Mouse (Mus musculus): ENCODE measurements around the gene Cx3cr1. TPM values are rescaled to one million over a fixed set of nuclear protein-coding genes. Genes with fewer than 3 reads are reported as not detected.
A peak's percentile ranks its signal among the peaks of the same experiment; 100 is the strongest.

The Cx3cr1 gene
- polyA plus RNA-seq, 1 experiment from 2014 or later: 3.5 TPM

DNA sequence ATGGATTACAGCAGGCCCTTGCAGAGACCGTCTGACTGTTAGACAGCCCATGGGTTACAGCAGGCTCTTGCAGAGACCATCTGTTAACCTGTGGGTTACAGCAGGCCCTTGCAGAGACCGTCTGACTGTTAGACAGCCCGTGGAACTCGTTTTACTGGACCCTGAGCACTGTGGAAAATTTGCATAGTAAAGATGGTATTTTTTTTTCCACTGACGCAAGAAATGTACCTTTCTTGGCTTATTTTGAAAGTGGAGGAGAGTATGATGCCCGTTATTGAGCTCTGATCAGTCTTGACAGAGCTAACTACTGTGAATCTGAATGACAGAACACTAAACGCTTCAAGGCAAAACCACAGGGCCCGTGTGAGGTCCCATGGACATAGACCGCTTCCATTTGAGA lies 13.5 kb downstream of the Cx3cr1 start:
- ATAC-seq (ENCODE audit: low read depth) (no peak), DNase-seq (no peak)
- no peak overlapping the region for H3K9ac ChIP-seq
- no peaks in the 10 kb centered on the region for H3K27me3 ChIP-seq
- no peaks in the 10 kb centered on the region for H3K36me3 ChIP-seq
- H3K4me2 ChIP-seq: no peak overlapping the region
- no peak overlapping the region for H3K27ac ChIP-seq
- no peaks in the 10 kb centered on the region; the same call in 1 of the 2 replicates for H3K4me1 ChIP-seq (replicated peaks)
- WGBS (ENCODE audit: insufficient replicate concordance): 62% methylated on average over 9 of the region's 9 CpGs
- no peaks in the 10 kb centered on the region for H3K9me3 ChIP-seq (replicated peaks)
- no peak overlapping the region for H3K4me3 ChIP-seq (replicated peaks)

DNA sequence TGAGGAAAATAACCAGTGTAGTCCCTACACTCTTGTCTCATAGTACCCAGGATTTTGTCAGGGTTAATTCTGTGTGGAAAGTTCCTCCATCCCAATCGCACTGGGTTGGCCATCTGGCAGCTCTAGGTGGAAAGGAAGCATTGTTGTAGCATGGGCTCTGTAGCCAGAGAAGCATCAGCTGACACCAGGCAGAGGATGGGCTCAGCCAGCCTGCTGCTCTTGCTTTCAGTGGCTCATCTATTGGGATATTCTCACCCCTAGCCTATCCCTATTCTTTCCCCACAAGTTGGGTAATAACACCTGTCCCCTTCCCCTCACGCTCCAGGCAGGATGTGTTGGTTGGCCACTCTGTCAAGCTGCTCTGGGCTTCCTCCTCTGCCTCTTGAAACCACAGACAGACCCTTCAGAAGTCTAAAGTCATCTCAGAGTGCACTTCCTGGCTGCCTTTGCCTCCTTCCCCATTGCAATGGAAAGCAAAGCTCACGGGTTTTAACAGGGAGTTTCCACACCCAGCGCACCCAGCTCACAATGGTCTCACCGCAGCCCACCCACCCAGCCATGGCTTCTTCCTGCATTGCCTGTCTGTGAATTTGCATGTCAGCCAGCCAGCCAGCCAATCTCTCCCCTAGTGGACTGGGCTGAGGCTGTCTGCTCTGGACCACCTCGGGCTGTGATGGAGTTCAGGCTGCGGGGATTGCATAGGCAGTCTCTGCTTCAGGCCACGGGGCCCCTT lies 15.0 kb downstream of the Cx3cr1 start:
- Histone ChIP-seq H3K27ac (peak overlapping the region; percentile 53; the same call in 1 of the 2 replicates), H3K36me3 (no peaks in the 10 kb centered on the region), H3K27me3 (no peaks in the 10 kb centered on the region), H3K9me3 (replicated peaks) (no peaks in the 10 kb centered on the region), H3K4me1 (replicated peaks) (peaks cover 1% of the 10 kb centered on the region; the same call in 1 of the 2 replicates), H3K4me3 (replicated peaks) (no peak overlapping the region), H3K4me2 (no peak overlapping the region), H3K9ac (no peak overlapping the region)
- DNase-seq: no peak
- 20% methylated on average over 8 of the region's 8 CpGs for WGBS (ENCODE audit: insufficient replicate concordance)
- peak; percentile 41; the same call in 1 of the 2 replicates for ATAC-seq (ENCODE audit: low read depth)

DNA sequence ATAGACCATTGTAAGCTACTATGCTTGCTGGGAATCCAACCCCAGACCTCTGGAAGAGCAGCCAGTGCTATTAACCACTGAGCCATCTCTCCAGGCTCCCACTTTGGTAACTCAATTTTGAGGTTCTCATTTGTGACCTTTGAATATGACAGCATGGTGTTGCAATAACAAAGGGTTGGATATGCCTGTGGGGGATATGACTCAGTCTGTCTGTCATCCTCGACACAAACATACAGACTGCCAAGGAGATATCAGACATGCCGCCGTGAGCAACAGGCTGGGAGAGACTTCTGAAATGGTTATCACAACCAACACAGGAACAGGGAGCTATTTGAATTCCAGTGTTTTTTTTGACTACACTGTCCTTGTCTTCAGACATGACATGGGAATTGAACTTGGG lies 20.3 kb downstream of the Cx3cr1 start:
- H3K4me1 ChIP-seq (replicated peaks): 0 out of 2 replicates have a peak, but pooled peaks cover 7% of the 10 kb centered on the region
- no peaks in the 10 kb centered on the region for H3K27me3 ChIP-seq
- no peak for ATAC-seq (ENCODE audit: low read depth)
- no peak overlapping the region for H3K4me3 ChIP-seq (replicated peaks)
- no peak overlapping the region for H3K4me2 ChIP-seq
- H3K36me3 ChIP-seq: no peaks in the 10 kb centered on the region
- H3K9me3 ChIP-seq (replicated peaks): no peaks in the 10 kb centered on the region
- no peak for DNase-seq
- no peak overlapping the region for H3K9ac ChIP-seq
- H3K27ac ChIP-seq: no peak overlapping the region
- WGBS (ENCODE audit: insufficient replicate concordance): 10% methylated on average over 3 of the region's 3 CpGs

DNA sequence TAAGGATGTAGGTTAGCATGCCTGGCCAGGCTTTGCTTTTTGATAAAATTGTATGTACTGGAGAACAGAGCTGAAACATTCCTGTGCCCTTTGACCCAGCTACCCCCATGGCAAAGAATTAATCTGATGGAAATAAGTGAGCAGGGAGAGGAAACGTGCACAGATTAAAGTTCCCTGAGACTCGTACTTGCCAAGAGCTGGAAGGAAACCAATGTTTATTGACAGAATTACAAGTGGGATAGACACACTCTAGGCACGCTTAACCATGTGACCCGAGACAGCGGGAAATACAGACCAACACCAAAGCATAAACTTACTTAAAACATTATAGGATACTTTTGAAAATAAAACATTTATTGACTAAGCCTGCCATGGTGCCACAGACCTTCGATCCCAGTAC lies 21.2 kb downstream of the Cx3cr1 start:
- H3K4me1 ChIP-seq (replicated peaks): 0 out of 2 replicates have a peak, but pooled peaks cover 7% of the 10 kb centered on the region
- H3K4me2 ChIP-seq: no peak overlapping the region
- no peak overlapping the region for H3K4me3 ChIP-seq (replicated peaks)
- ATAC-seq (ENCODE audit: low read depth) (no peak), DNase-seq (no peak)
- no peak overlapping the region for H3K9ac ChIP-seq
- no peak overlapping the region for H3K27ac ChIP-seq
- H3K36me3 ChIP-seq: no peaks in the 10 kb centered on the region
- WGBS (ENCODE audit: insufficient replicate concordance): 64% methylated on average over 6 of the region's 6 CpGs
- no peaks in the 10 kb centered on the region for H3K27me3 ChIP-seq
- no peaks in the 10 kb centered on the region for H3K9me3 ChIP-seq (replicated peaks)

DNA sequence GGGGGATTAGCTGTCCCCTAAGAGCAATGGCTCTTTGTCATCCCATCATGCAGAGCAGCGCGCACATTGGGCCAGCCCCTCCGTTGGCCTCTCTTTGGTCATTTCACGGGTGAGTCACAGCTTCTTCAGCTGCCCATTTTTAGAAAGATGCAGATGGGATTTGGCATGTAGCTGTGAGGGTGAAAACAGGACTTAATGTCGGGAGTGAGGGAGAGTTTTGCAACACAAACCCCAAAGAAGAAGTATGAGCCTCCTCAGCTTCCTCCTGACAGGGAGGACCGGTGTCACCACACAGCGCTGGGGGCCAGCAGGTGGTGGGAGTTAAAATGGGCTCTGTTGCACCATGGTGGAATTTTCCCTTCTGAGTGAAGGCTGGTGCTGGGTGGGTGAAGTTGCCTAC lies 26.6 kb downstream of the Cx3cr1 start:
- Histone ChIP-seq H3K27ac (no peak overlapping the region), H3K27me3 (no peaks in the 10 kb centered on the region), H3K9me3 (replicated peaks) (no peaks in the 10 kb centered on the region), H3K36me3 (no peaks in the 10 kb centered on the region), H3K4me1 (replicated peaks) (0 out of 2 replicates have a peak, but pooled peaks cover 1% of the 10 kb centered on the region), H3K9ac (no peak overlapping the region), H3K4me2 (no peak overlapping the region), H3K4me3 (replicated peaks) (no peak overlapping the region)
- 32% methylated on average over 7 of the region's 7 CpGs for WGBS (ENCODE audit: insufficient replicate concordance)
- DNase-seq (no peak), ATAC-seq (ENCODE audit: low read depth) (no peak)

DNA sequence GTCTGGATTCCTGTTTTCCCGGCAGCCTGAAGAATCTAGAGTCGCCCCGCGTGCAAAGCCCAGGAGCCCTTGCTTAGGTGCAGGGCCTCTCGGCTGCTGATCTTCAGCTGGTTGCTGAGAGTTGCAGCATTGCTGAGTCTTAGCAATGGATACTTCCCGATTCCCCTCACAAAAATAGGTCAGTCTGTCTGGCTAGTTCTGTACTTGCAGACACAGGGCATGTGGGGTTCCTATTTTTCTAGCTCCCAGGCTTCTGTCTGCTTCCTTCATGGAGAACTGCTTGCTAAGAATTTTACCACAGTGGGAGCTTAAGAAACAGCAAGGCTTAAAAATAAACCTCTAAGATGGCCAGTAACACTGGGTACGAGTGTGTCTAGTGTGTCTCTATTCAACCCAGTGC lies 32.3 kb downstream of the Cx3cr1 start:
- H3K36me3 ChIP-seq: no peaks in the 10 kb centered on the region
- 0 out of 2 replicates have a peak, but pooled peaks cover 6% of the 10 kb centered on the region for H3K4me1 ChIP-seq (replicated peaks)
- H3K9ac ChIP-seq: no peak overlapping the region
- no peaks in the 10 kb centered on the region for H3K9me3 ChIP-seq (replicated peaks)
- no peaks in the 10 kb centered on the region for H3K27me3 ChIP-seq
- ATAC-seq (ENCODE audit: low read depth) (no peak), DNase-seq (no peak)
- H3K27ac ChIP-seq: no peak overlapping the region
- WGBS (ENCODE audit: insufficient replicate concordance): 60% methylated on average over 7 of the region's 7 CpGs
- no peak overlapping the region for H3K4me2 ChIP-seq
- H3K4me3 ChIP-seq (replicated peaks): no peak overlapping the region

DNA sequence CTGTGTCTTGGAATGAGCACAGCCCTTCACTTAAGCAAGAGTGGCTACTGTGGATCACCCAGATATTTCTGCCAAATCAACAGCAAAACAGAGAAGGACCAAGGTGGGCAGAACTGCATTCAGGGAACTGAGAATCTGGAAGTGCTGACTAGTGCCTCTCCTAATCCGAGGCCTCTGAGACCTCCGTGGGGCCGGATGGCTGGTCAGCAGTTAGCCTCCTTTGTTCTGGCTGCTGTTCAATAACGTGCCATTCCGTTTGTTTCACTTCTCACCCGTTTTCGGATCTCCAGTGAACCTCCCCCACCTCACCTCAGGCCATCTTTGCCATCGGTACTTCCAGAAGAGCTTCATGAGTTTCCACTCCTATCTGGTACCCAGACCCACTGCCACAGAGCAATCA lies 35.3 kb downstream of the Cx3cr1 start:
- H3K4me1 ChIP-seq (replicated peaks): peaks cover 6% of the 10 kb centered on the region; the same call in 1 of the 2 replicates
- WGBS (ENCODE audit: insufficient replicate concordance): 69% methylated on average over 8 of the region's 8 CpGs
- no peak overlapping the region for H3K4me2 ChIP-seq
- DNase-seq (no peak), ATAC-seq (ENCODE audit: low read depth) (no peak)
- H3K9ac ChIP-seq: no peak overlapping the region
- no peaks in the 10 kb centered on the region for H3K9me3 ChIP-seq (replicated peaks)
- no peak overlapping the region for H3K4me3 ChIP-seq (replicated peaks)
- H3K27me3 ChIP-seq: no peaks in the 10 kb centered on the region
- H3K36me3 ChIP-seq: no peaks in the 10 kb centered on the region
- H3K27ac ChIP-seq: no peak overlapping the region

DNA sequence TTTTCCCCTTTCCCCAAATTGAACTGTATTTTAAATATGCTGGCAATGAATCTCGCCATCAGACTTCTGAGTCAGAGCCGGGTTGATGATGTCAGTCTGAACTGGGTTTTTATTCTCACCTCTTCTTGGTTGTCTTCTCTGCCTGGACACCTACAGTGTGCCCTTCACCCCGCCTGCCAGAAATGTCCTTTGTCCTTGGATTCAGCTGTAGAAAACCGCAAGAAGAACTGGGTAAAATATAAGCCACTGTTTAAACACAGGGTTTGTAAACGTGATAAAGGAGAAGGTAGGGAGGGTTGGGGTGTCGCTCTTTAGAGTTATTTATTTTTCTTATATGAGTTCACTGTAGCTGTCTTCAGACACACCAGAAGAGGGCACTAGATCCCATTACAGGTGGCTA lies 37.0 kb downstream of the Cx3cr1 start:
- WGBS (ENCODE audit: insufficient replicate concordance): 60% methylated on average over 6 of the region's 6 CpGs
- Histone ChIP-seq H3K9me3 (replicated peaks) (no peaks in the 10 kb centered on the region), H3K4me3 (replicated peaks) (no peak overlapping the region), H3K27ac (no peak overlapping the region), H3K36me3 (no peaks in the 10 kb centered on the region), H3K27me3 (no peaks in the 10 kb centered on the region), H3K4me2 (no peak overlapping the region), H3K9ac (no peak overlapping the region), H3K4me1 (replicated peaks) (peaks cover under 1% of the 10 kb centered on the region; the same call in 1 of the 2 replicates)
- DNase-seq (no peak), ATAC-seq (ENCODE audit: low read depth) (no peak)

DNA sequence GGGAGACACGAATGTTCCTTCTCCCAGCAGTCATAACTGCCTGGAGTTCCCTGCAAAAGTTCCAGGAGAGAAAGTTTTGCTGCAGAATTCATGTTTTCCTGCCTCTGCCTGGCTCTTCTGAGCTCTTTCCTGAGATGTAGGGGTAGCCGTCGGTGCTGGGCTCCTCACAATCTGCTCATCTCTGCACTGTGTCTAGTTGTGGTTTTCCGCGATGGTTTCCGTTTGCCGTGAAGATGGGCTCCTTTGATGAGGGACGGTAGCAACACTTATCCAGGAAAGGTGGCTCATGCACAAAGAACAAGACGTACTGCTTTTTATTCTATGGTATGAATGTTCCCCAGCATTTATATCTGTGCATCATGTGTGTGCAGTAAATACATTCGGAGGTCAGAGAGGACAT lies 39.3 kb downstream of the Cx3cr1 start:
- no peak overlapping the region for H3K4me3 ChIP-seq (replicated peaks)
- no peak overlapping the region for H3K4me2 ChIP-seq
- H3K27me3 ChIP-seq: peaks cover 2% of the 10 kb centered on the region; the same call in 1 of the 2 replicates
- no peak overlapping the region for H3K9ac ChIP-seq
- no peak for DNase-seq
- no peaks in the 10 kb centered on the region for H3K9me3 ChIP-seq (replicated peaks)
- peaks cover 9% of the 10 kb centered on the region for H3K4me1 ChIP-seq (replicated peaks)
- no peaks in the 10 kb centered on the region for H3K36me3 ChIP-seq
- no peak overlapping the region for H3K27ac ChIP-seq
- WGBS (ENCODE audit: insufficient replicate concordance): 34% methylated on average over 10 of the region's 10 CpGs
- ATAC-seq (ENCODE audit: low read depth): no peak

DNA sequence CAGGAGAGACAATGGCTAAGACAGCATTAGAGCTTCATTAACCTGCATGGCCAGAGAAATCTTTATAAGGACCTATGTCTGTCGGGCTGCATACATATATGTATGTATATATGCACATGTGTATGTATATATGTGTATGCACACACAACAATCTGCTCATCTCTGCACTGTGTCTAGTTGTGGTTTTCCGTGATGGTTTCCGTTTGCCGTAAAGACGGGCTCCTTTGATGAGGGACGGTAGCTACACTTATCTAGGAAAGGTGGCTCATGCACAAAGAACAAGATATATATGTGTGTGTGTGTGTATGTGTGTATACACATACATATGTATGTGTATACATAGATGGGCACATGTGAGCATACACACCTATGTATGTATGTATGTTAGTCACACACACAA lies 39.8 kb downstream of the Cx3cr1 start:
- no peak overlapping the region for H3K4me2 ChIP-seq
- no peak overlapping the region for H3K4me3 ChIP-seq (replicated peaks)
- ATAC-seq (ENCODE audit: low read depth) (no peak), DNase-seq (no peak)
- no peaks in the 10 kb centered on the region for H3K36me3 ChIP-seq
- H3K9me3 ChIP-seq (replicated peaks): no peaks in the 10 kb centered on the region
- peaks cover 9% of the 10 kb centered on the region for H3K4me1 ChIP-seq (replicated peaks)
- no peak overlapping the region for H3K27ac ChIP-seq
- H3K27me3 ChIP-seq: peaks cover 2% of the 10 kb centered on the region; the same call in 1 of the 2 replicates
- WGBS (ENCODE audit: insufficient replicate concordance): 55% methylated on average over 6 of the region's 6 CpGs
- no peak overlapping the region for H3K9ac ChIP-seq

DNA sequence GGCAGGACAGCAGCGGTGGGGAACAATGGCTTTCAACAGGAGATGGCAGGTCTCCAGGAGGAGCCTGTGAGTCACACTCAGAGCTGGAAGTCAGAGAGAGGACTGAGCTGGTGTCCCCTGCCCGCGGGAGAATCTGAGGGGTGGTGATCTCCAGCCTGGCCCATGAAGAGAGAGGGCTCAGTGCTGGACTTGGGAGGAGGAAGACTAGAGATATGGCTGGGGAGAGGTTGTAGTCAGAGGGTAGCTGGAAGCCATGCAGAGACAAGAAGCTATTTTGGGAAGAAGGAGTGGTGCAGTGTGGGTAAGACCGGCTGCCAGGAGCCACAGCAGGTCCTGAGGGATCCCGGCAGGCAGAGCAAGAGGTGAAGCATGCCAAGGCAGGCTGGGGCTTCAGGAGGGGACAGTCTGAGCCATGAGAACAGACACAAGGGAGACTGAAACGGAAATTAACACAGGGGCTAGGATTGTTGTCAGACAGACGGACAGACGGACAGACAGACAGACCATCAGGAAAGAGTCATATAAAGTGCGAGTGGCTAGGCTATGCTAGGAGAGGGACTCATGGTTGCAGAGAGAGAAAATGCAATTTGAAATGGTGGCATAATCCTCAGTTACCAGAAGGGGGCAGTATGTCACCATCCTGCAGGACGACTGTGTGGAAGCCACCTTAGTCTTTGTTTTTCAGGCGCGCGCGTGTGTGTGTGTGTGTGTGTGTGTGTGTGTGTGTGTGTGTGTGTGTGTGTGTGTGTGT lies 42.1 kb downstream of the Cx3cr1 start:
- peak; percentile 41; the same call in 1 of the 2 replicates for ATAC-seq (ENCODE audit: low read depth)
- peak; percentile 34 for DNase-seq
- no peak overlapping the region for H3K9ac ChIP-seq

More for the DNA sequence above, 42.1 kb downstream of the Cx3cr1 start:
- Histone ChIP-seq H3K9me3 (replicated peaks) (no peaks in the 10 kb centered on the region), H3K4me3 (replicated peaks) (no peak overlapping the region), H3K27ac (no peak overlapping the region), H3K36me3 (no peaks in the 10 kb centered on the region), H3K4me1 (replicated peaks) (peaks cover 9% of the 10 kb centered on the region), H3K4me2 (peak overlapping the region; percentile 14; the same call in 1 of the 2 replicates), H3K27me3 (peaks cover 2% of the 10 kb centered on the region; the same call in 1 of the 2 replicates)
- 20% methylated on average over 14 of the region's 14 CpGs for WGBS (ENCODE audit: insufficient replicate concordance)
